Mouse (Mus musculus) skeletal muscle tissue, adult 2 months (tissue): Measurements from ENCODE around the gene Fam71f2.
A peak's percentile ranks its signal among the peaks of the same experiment; 100 is the strongest.

Experiments
- DNase-seq: peaks from one replicate; pipeline ENCODE4 v3.0.0-alpha.2; 2012; ENCODE audit warnings: low read depth, low spot score

The Fam71f2 gene

GRCm38 (mm10) chr6:29279293-29279692, at the start of gene Fam71f2:
Gene Fam71f2 (plus strand): TSS chr6:29279593.
- DNase-seq, result no peak

DNA sequence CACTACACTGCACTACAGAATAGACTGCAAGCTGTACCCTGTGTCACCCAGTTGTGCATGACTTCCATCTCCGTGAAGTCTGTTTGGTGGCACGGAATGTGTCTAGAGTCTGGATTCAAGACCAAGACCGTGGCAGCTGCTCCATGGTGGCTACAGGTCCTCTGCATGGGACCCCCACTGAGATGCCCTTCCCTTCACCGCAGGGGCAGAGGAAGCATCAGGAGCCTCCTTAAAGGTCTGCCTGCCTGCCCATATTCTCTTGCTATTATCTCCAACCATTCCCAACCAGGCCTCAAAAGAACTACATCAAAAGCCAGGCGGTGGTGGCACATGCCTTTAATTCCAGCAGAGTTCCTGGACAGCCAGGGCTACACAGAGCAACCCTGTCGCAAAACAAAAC, 49.0 kb upstream of the Fam71f2 start:
- DNase-seq, result no peak

DNA sequence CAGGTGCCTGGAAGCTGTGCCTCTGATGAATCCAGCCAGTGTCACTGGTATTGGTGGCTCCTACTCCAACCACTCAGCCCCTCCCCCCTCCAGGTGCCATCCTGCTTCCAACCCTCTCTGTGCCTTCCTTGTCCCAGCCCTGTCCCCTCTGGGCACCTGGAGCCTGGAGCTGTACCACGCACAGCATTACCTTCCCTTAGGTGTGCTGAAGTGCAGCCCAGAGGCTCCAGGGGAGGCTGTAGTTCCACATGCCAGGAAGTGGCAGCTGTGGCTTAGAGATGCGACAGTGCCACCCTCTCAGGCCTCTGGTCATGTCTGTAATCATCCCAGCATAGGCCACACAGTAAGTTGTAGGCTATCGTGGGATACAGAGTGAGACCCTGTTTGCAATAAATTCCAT, 47.6 kb upstream of the Fam71f2 start:
- DNase-seq, result no peak

- no peak for DNase-seq
Measured at GRCm38 (mm10) chr6:29232321-29232720, 47.1 kb upstream of the Fam71f2 start.

GRCm38 (mm10) chr6:29233710-29234109, 45.7 kb upstream of the Fam71f2 start:
- DNase-seq, result no peak

GRCm38 (mm10) chr6:29234272-29234671, 45.1 kb upstream of the Fam71f2 start:
- no peak for DNase-seq

- DNase-seq, result peak; percentile 42
Measured at GRCm38 (mm10) chr6:29240806-29241205, 38.6 kb upstream of the Fam71f2 start.

- no peak for DNase-seq
Measured at GRCm38 (mm10) chr6:29241697-29242096, 37.7 kb upstream of the Fam71f2 start.

GRCm38 (mm10) chr6:29242265-29242664, 37.1 kb upstream of the Fam71f2 start:
- DNase-seq, result no peak

GRCm38 (mm10) chr6:29245272-29246120, 33.9 kb upstream of the Fam71f2 start:
- DNase-seq, result no peak

- DNase-seq, result no peak
Measured at GRCm38 (mm10) chr6:29246183-29246582, 33.2 kb upstream of the Fam71f2 start.

DNA sequence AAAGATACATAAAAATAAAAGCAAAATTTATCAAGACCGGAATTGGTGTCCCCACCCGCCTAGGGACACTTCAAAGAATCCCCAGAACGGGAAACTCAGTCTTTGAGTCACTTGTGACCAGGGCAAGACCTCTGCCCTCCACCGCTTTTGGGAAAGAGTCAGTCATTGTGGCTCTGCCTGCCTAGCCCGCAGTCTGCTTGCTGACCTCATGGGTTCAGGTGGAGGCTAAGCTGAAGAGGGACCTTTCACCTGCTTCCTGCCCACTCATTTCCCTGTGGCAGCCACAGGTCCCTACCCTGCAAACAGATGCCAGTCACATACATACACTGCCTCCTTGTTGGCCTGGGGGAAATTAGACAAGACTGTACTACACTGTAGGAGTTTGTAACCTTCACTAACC, 32.8 kb upstream of the Fam71f2 start:
- no peak for DNase-seq

DNA sequence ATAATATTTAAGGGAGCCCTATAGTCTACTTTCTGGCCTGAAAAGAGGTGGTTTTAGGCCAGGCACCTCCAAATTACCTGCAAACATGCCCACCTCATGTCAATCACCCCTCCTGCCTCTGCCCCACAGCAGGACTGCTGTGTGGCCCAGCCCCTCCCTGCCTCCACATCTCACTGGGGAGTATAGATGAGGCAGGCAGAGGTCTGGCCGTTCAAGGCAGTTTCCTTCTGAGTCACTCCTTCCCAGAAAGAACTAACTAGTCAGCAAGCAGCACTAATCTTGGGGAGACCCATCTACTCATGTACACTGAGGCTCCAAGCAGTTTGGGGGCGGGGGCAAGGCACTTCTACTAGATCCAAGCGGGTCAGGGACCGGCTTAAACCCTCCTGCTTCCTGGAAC, 32.3 kb upstream of the Fam71f2 start:
- DNase-seq, result no peak

- DNase-seq, result no peak
Measured at GRCm38 (mm10) chr6:29259418-29259817, 20.0 kb upstream of the Fam71f2 start.

GRCm38 (mm10) chr6:29261831-29262230, 17.6 kb upstream of the Fam71f2 start:
- DNase-seq, result peak; percentile 32

DNA sequence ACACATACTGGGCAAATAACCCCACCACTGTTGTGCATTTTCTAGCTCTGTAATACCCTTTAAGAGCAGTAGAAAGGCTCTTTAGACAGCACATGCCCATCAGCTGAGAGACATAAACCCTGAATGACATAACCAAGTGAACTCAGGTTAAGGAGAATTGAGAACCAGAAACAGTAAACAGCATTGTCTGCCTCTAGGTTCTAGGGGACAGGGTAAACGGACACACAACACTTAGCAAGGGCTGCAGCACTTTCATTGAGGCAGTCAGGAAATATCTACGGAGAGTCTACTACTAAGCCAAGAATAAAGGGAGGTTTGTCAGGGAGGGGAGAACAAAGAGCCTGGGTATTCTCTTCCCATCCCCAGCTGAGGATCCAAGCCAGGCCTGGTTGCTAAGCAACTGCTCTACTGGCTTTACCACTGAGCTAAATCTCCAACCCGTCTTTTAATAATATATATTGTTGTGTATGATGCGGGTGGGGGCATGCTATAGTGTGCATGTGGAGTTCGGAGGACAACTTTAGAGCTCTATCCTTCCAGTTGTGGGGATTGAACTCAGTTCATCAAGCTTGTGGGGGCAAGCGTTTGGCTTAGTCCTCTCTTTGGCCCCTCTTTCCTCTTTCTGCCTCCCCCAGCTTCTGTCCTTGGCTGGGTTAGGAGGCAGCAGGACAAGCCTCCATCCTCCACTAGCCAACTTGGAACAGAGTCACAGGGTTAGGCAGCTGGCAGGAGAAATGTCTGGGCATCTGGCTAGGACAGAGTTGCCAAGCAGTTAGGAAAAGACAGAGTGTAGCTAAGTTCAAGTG, 15.5 kb upstream of the Fam71f2 start:
- DNase-seq, result peak; percentile 85

DNA sequence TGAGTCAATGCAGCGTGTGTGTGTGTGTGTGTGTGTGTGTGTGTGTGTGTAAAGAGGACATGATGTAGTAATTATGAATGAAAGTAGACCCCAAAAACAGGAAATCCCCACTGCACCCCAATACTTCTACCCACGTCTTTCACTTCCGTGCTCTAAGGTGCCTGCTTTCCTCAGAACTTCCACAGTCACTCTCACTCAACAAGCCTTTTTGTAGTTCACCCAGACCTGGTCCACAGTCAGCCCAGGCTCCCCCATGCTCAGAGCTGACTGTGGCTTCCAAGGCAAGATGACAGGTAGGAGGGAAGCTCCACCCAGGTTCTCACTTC, 15.0 kb upstream of the Fam71f2 start:
- no peak for DNase-seq

DNA sequence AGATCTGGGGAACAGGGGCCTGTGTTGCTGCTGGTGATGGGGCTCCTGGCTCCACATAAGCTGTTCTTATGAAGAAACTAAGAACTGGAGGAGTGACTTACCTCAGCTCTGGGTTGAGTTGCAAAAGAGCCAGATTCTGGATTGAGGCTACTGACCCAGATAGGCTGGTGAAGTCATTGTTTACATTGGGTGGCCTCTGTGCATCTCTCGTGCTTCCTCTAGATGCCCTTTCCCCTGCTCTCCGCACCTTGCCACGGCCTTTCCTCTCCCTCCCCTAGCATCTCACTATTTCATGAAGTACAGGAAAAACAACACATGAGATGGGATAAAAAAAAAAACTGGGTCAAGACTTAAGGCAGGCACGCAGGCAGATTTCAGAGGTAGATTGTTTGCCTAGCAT, 12.5 kb upstream of the Fam71f2 start:
- DNase-seq, result no peak

DNA sequence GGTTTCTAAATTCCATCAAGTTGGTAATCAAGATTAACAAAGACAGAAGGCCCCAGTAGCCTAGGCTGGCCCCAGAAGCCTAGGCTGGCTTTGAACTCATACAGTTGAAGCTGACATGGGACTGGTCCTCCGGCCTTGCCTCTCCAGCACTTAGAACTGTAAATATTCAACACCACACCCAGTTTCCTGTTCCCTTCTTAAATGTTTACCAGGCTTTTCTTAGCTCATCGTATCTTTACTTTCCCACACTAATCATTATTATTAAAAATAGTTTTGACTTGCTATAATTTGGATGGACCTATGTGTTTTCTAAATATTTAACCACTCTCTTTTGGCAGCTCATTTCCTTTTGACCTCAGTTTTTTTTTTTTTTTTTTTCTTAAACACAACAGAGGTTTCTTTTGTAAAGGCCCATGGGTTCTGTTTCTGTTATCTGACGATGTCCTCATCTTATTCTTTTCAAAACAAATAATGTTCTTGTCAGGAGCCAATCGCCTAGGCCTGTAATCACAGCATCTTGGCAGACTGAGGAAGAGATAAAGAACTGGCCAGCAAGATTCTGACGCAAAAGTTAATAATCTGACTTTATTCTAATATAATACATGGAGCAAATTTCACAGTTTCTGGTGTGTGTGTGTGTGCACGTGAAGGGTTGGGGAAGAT, 10.3 kb upstream of the Fam71f2 start:
- DNase-seq, result no peak

DNA sequence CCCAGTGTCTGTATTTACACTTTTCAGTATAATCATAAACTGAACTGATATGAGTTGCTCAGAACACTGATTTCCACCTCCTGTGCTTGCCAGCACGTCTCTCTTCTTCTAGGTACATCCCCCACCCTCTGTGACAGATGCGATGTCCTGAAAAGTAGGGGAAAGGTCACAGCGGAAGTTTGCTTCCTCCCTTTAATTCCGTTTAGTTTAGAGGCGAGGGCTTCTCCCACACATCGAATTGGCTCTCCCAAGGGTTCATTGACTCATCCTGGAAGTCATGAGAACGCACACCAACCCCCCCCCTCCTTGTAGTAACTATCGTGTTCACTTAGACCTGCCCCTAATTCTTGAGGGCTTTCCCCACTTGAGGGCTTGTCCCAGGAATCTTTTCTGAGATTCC, 8.4 kb upstream of the Fam71f2 start:
- peak; percentile 21 for DNase-seq

- peak; percentile 96 for DNase-seq
Measured at GRCm38 (mm10) chr6:29272312-29273072, 6.9 kb upstream of the Fam71f2 start, which contains the start of gene Hilpda. Gene Hilpda (plus strand): TSS chr6:29272488.

- no peak for DNase-seq
Measured at GRCm38 (mm10) chr6:29276746-29277145, 2.6 kb upstream of the Fam71f2 start.
